ENCODE assay signal across 23 mouse cellular contexts in the genomic region with DNA sequence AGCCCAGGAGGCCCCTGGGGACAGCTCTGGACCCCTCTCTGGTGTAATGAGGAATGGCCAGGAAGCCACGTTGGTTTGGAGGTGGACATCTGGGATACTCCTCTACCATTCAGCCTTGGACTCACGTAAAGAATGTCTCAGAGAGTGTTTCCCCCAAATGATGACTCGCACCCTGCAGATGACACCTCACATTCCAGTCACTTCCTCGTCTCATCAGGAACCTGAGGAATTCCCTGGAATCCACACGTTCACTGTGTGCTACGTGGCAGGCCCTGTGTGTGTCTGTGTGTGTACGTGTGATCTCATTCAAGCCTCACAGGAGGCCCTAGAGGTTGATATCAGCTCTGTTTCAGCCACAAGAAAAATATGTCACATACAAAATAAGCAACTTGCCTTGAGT. TPM values are rescaled to one million over a fixed set of nuclear protein-coding genes. Genes with fewer than 3 reads are reported as not detected.
DNase-seq lines count a peak whose midpoint lies in the region; ATAC-seq lines count a peak whose summit lies in the region.
"Had no signal": no experiment of that assay in that cellular context is flagged by ENCODE, and none has a peak within 500 bp of the region (broad histone marks: within the 10 kb centered on the region; RNA-seq: fewer than 3 reads in every experiment).

No protein-coding gene starts in this region.

- no peak for DNase-seq in heart, adult 18-20 months
- no peak for DNase-seq in intestine, embryonic 14.5 days (ENCODE audit: low spot score)
- peak; percentile 39 for DNase-seq in NIH3T3 (ENCODE audit: low read depth)
- no peak for DNase-seq in midbrain, embryonic 11.5 days (ENCODE audit: low spot score, missing footprints)
- DNase-seq: adrenal gland, postnatal 36 days; cerebellum, adult 9-10 months; kidney, adult 9 months; kidney, postnatal 14 days; left cerebral cortex, postnatal 4 days; lung, postnatal 4 days; thymus, postnatal 14 days had no signal

- H3K9me3 ChIP-seq in heart, embryonic 12.5 days (replicated peaks), result no peaks in the 10 kb centered on the region
- no peaks in the 10 kb centered on the region for H3K9me3 ChIP-seq in intestine, embryonic 14.5 days (ENCODE audit: control insufficient read depth, low read length)
- H3K9me3 ChIP-seq in intestine, embryonic 16.5 days (ENCODE audit: control insufficient read depth, low read length), result no peaks in the 10 kb centered on the region
- no peaks in the 10 kb centered on the region for H3K9me3 ChIP-seq in stomach, embryonic 16.5 days (replicated peaks; ENCODE audit: control insufficient read depth, low read length)
- H3K9me3 ChIP-seq in midbrain, embryonic 11.5 days (ENCODE audit: control insufficient read depth, low read length), result no peaks in the 10 kb centered on the region
- H3K9me3 ChIP-seq: hindbrain, embryonic 12.5 days; limb, embryonic 15.5 days; lung, embryonic 15.5 days; midbrain, embryonic 15.5 days; neural tube, embryonic 13.5 days had no signal

- 45% methylated on average over 7 of the region's 7 CpGs for WGBS in heart, embryonic 12.5 days
- 58% methylated on average over 7 of the region's 7 CpGs for WGBS in intestine, embryonic 14.5 days
- WGBS in intestine, embryonic 16.5 days, result 65% methylated on average over 7 of the region's 7 CpGs
- 60% methylated on average over 7 of the region's 7 CpGs for WGBS in stomach, embryonic 16.5 days
- 71% methylated on average over 7 of the region's 7 CpGs for WGBS in midbrain, embryonic 11.5 days

- H3K27ac ChIP-seq in heart, embryonic 12.5 days (ENCODE audit: poor library complexity, severe bottlenecking), result peak overlapping the region; percentile 44; the same call in 1 of the 2 replicates
- H3K27ac ChIP-seq in intestine, embryonic 14.5 days (ENCODE audit: low read depth), result peak overlapping the region; percentile 38; the same call in 1 of the 2 replicates
- no peak overlapping the region for H3K27ac ChIP-seq in intestine, embryonic 16.5 days (ENCODE audit: low read length)
- H3K27ac ChIP-seq in stomach, embryonic 16.5 days (ENCODE audit: low read length), result peak overlapping the region; percentile 68
- H3K27ac ChIP-seq in midbrain, embryonic 11.5 days (ENCODE audit: low read depth, low read length), result no peak overlapping the region
- H3K27ac ChIP-seq: hindbrain, embryonic 12.5 days; limb, embryonic 15.5 days; liver, embryonic 14.5 days; lung, embryonic 15.5 days; midbrain, embryonic 15.5 days; neural tube, embryonic 13.5 days had no signal

- no peak for ATAC-seq in heart, embryonic 12.5 days (ENCODE audit: insufficient number of reproducible peaks, low FRiP score)
- no peak for ATAC-seq in intestine, embryonic 14.5 days (replicated peaks; ENCODE audit: low FRiP score, low TSS enrichment, low read depth)
- no peak; the same call in 1 of the 2 replicates for ATAC-seq in intestine, embryonic 16.5 days
- no peak for ATAC-seq in stomach, embryonic 16.5 days (ENCODE audit: insufficient read depth, low FRiP score)
- ATAC-seq in frontal cortex, adult (ENCODE audit: low TSS enrichment), result no peak
- no peak for ATAC-seq in midbrain, embryonic 11.5 days (ENCODE audit: low FRiP score)
- ATAC-seq: midbrain, embryonic 15.5 days had no signal

- no peak overlapping the region for H3K9ac ChIP-seq in heart, embryonic 12.5 days
- H3K9ac ChIP-seq in intestine, embryonic 14.5 days (ENCODE audit: low read length), result no peak overlapping the region
- no peak overlapping the region for H3K9ac ChIP-seq in intestine, embryonic 16.5 days (ENCODE audit: low read depth, low read length)
- H3K9ac ChIP-seq in stomach, embryonic 16.5 days (ENCODE audit: low read length), result peak overlapping the region; percentile 39; the same call in 1 of the 2 replicates
- no peak overlapping the region for H3K9ac ChIP-seq in midbrain, embryonic 11.5 days (ENCODE audit: low read length)
- H3K9ac ChIP-seq: hindbrain, embryonic 12.5 days; limb, embryonic 15.5 days; liver, embryonic 14.5 days; lung, embryonic 15.5 days; midbrain, embryonic 15.5 days; neural tube, embryonic 13.5 days had no signal

- H3K36me3 ChIP-seq in heart, embryonic 12.5 days, result no peaks in the 10 kb centered on the region
- no peaks in the 10 kb centered on the region for H3K36me3 ChIP-seq in intestine, embryonic 14.5 days (ENCODE audit: control insufficient read depth, insufficient read depth, low read length)
- no peaks in the 10 kb centered on the region for H3K36me3 ChIP-seq in intestine, embryonic 16.5 days (ENCODE audit: control insufficient read depth, insufficient read depth, low read length)
- H3K36me3 ChIP-seq in stomach, embryonic 16.5 days (ENCODE audit: control insufficient read depth, insufficient read depth, low read length), result no peaks in the 10 kb centered on the region
- no peaks in the 10 kb centered on the region for H3K36me3 ChIP-seq in midbrain, embryonic 11.5 days (ENCODE audit: control insufficient read depth, insufficient read depth, low read length)
- H3K36me3 ChIP-seq: hindbrain, embryonic 12.5 days; limb, embryonic 15.5 days; lung, embryonic 15.5 days; midbrain, embryonic 15.5 days; neural tube, embryonic 13.5 days had no signal

- H3K4me3 ChIP-seq in heart, embryonic 12.5 days, result no peak overlapping the region
- H3K4me3 ChIP-seq in intestine, embryonic 14.5 days (ENCODE audit: low read depth, low read length), result no peak overlapping the region
- H3K4me3 ChIP-seq in intestine, embryonic 16.5 days (ENCODE audit: low read length), result no peak overlapping the region
- H3K4me3 ChIP-seq in stomach, embryonic 16.5 days (replicated peaks; ENCODE audit: low read length), result no peak overlapping the region
- H3K4me3 ChIP-seq in midbrain, embryonic 11.5 days (ENCODE audit: low read depth, low read length), result no peak overlapping the region
- H3K4me3 ChIP-seq: gastrocnemius, adult 2 months; hindbrain, embryonic 12.5 days; limb, embryonic 15.5 days; lung, embryonic 15.5 days; midbrain, embryonic 15.5 days; neural tube, embryonic 13.5 days had no signal

- H3K4me2 ChIP-seq in heart, embryonic 12.5 days, result no peak overlapping the region
- no peak overlapping the region for H3K4me2 ChIP-seq in intestine, embryonic 14.5 days (ENCODE audit: low read length)
- H3K4me2 ChIP-seq in intestine, embryonic 16.5 days (ENCODE audit: low read depth, low read length), result no peak overlapping the region
- no peak overlapping the region for H3K4me2 ChIP-seq in stomach, embryonic 16.5 days (ENCODE audit: low read depth, low read length)
- no peak overlapping the region for H3K4me2 ChIP-seq in midbrain, embryonic 11.5 days
- H3K4me2 ChIP-seq: hindbrain, embryonic 12.5 days; limb, embryonic 15.5 days; lung, embryonic 15.5 days; midbrain, embryonic 15.5 days; neural tube, embryonic 13.5 days had no signal

- peaks cover 22% of the 10 kb centered on the region for H3K27me3 ChIP-seq in heart, embryonic 12.5 days (replicated peaks)
- H3K27me3 ChIP-seq in intestine, embryonic 14.5 days (replicated peaks; ENCODE audit: control insufficient read depth, insufficient read depth, low read length), result no peaks in the 10 kb centered on the region
- no peaks in the 10 kb centered on the region for H3K27me3 ChIP-seq in intestine, embryonic 16.5 days (replicated peaks; ENCODE audit: control insufficient read depth, insufficient read depth, low read length)
- no peaks in the 10 kb centered on the region for H3K27me3 ChIP-seq in stomach, embryonic 16.5 days (ENCODE audit: control insufficient read depth, insufficient read depth, low read length)
- no peaks in the 10 kb centered on the region for H3K27me3 ChIP-seq in midbrain, embryonic 11.5 days (ENCODE audit: control insufficient read depth, insufficient read depth, low read length)
- H3K27me3 ChIP-seq: limb, embryonic 15.5 days; lung, embryonic 15.5 days; neural tube, embryonic 13.5 days had no signal

- H3K4me1 ChIP-seq in heart, embryonic 12.5 days (replicated peaks), result peaks cover 22% of the 10 kb centered on the region
- peaks cover 24% of the 10 kb centered on the region for H3K4me1 ChIP-seq in intestine, embryonic 14.5 days (replicated peaks; ENCODE audit: control insufficient read depth, insufficient read depth, low read length)
- H3K4me1 ChIP-seq in intestine, embryonic 16.5 days (ENCODE audit: control insufficient read depth, insufficient read depth, low read length), result peaks cover 10% of the 10 kb centered on the region
- H3K4me1 ChIP-seq in stomach, embryonic 16.5 days (ENCODE audit: control insufficient read depth, insufficient read depth, low read length), result peaks cover 16% of the 10 kb centered on the region
- H3K4me1 ChIP-seq in midbrain, embryonic 11.5 days (ENCODE audit: control insufficient read depth, insufficient read depth, low read length), result peaks cover 9% of the 10 kb centered on the region; the same call in 1 of the 2 replicates

RNA-seq across cellular contexts. Expression of gene Pgf, which starts 8.8 kb away (rescaled TPM):
- 8.3 TPM in 2 replicates for polyA plus RNA-seq in heart, embryonic 12.5 days (2016; fragmentation: Nextera tagmentation; extraction: Ambion mirVana)
- total RNA-seq in heart, adult 18-20 months (2021), result 1 to 10 TPM; 3.8 to 5.3 TPM
- 19.2 and 20.4 TPM in 2 replicates for polyA plus RNA-seq in intestine, embryonic 14.5 days (2014; fragmentation: Nextera tagmentation; extraction: Ambion mirVana)
- polyA plus RNA-seq in intestine, embryonic 16.5 days (2015; fragmentation: Nextera tagmentation; extraction: Ambion mirVana), result 12.4 and 14.0 TPM in 2 replicates
- polyA plus RNA-seq in stomach, embryonic 16.5 days (2015; fragmentation: Nextera tagmentation; extraction: Ambion mirVana), result 14.9 and 16.3 TPM in 2 replicates
- 2.5 and 2.9 TPM in 2 replicates for polyA plus RNA-seq in midbrain, embryonic 11.5 days (2014; fragmentation: Nextera tagmentation; extraction: Ambion mirVana)
- total RNA-seq: megakaryocyte-erythroid progenitor cell, adult 5-6 weeks had no signal

RNA-seq across cellular contexts. Expression of gene Eif2b2, which starts 32.9 kb away (rescaled TPM):
- polyA plus RNA-seq in heart, embryonic 12.5 days (2016; fragmentation: Nextera tagmentation; extraction: Ambion mirVana), result 49.0 and 51.3 TPM in 2 replicates
- total RNA-seq in heart, adult 18-20 months (2021), result 10 to 100 TPM; 43.5 to 48.3 TPM
- polyA plus RNA-seq in intestine, embryonic 14.5 days (2014; fragmentation: Nextera tagmentation; extraction: Ambion mirVana), result 83.5 and 86.2 TPM in 2 replicates
- polyA plus RNA-seq in intestine, embryonic 16.5 days (2015; fragmentation: Nextera tagmentation; extraction: Ambion mirVana), result 67.6 and 74.8 TPM in 2 replicates
- polyA plus RNA-seq in stomach, embryonic 16.5 days (2015; fragmentation: Nextera tagmentation; extraction: Ambion mirVana), result 72.9 and 82.5 TPM in 2 replicates
- polyA plus RNA-seq in midbrain, embryonic 11.5 days (2014; fragmentation: Nextera tagmentation; extraction: Ambion mirVana), result 91.5 and 93.6 TPM in 2 replicates

RNA-seq across cellular contexts. Expression of gene Rps6kl1, which starts 35.3 kb away (rescaled TPM):
- 1.2 and 1.6 TPM in 2 replicates for polyA plus RNA-seq in heart, embryonic 12.5 days (2016; fragmentation: Nextera tagmentation; extraction: Ambion mirVana)
- total RNA-seq in heart, adult 18-20 months (2021), result 1 to 10 TPM; 1.4 to 2.1 TPM
- polyA plus RNA-seq in intestine, embryonic 14.5 days (2014; fragmentation: Nextera tagmentation; extraction: Ambion mirVana), result 2.9 TPM in 2 replicates
- 2.4 TPM in 2 replicates for polyA plus RNA-seq in intestine, embryonic 16.5 days (2015; fragmentation: Nextera tagmentation; extraction: Ambion mirVana)
- polyA plus RNA-seq in stomach, embryonic 16.5 days (2015; fragmentation: Nextera tagmentation; extraction: Ambion mirVana), result 1.3 and 1.8 TPM in 2 replicates
- polyA plus RNA-seq in midbrain, embryonic 11.5 days (2014; fragmentation: Nextera tagmentation; extraction: Ambion mirVana), result 1.9 and 2.1 TPM in 2 replicates
- total RNA-seq: megakaryocyte-erythroid progenitor cell, adult 5-6 weeks had no signal

Comparison
In these comparisons a context has a peak if more than half of its experiments do, and no peak if none do; other contexts are left out.
1. H3K27ac ChIP-seq: peak in heart, embryonic 12.5 days (single experiment), intestine, embryonic 14.5 days (single experiment) and stomach, embryonic 16.5 days (single experiment); none in intestine, embryonic 16.5 days (single experiment) and midbrain, embryonic 11.5 days (single experiment).